Mouse (Mus musculus): ENCODE measurements at regions not wholly inside any gene's neighbourhood (a gene's known extent, or its start where the extent isn't known, plus 50 kb on each side); places are given as distances from the start of the nearest gene placed in this dataset.

GRCm38 (mm10) chr19:15230129-15230927 is 632.5 kb upstream of the Tle4 start:
- no peak for DNase-seq (ENCODE audit: low spot score in 2 of 2)

GRCm38 (mm10) chr19:15217387-15217786 is 619.5 kb upstream of the Tle4 start:
- DNase-seq (ENCODE audit: low spot score in 2 of 2), result no peak

GRCm38 (mm10) chr19:15214651-15215050 is 616.8 kb upstream of the Tle4 start:
- DNase-seq (ENCODE audit: low spot score in 2 of 2), result no peak

GRCm38 (mm10) chr19:15212881-15213280 is 615.0 kb upstream of the Tle4 start:
- DNase-seq (ENCODE audit: low spot score in 2 of 2), result no peak

- DNase-seq (ENCODE audit: low spot score in 2 of 2), result no peak
Measured at GRCm38 (mm10) chr19:15203039-15203438, 605.2 kb upstream of the Tle4 start.

- DNase-seq (ENCODE audit: low spot score in 2 of 2), result no peak
Measured at GRCm38 (mm10) chr19:15201262-15201661, 603.4 kb upstream of the Tle4 start.

GRCm38 (mm10) chr19:15200792-15201191 is 602.9 kb upstream of the Tle4 start:
- DNase-seq (ENCODE audit: low spot score in 2 of 2), result no peak

- no peak for DNase-seq (ENCODE audit: low spot score in 2 of 2)
Measured at GRCm38 (mm10) chr19:15200361-15200760, 602.5 kb upstream of the Tle4 start.

- no peak for DNase-seq (ENCODE audit: low spot score in 2 of 2)
Measured at GRCm38 (mm10) chr19:15199692-15200091, 601.8 kb upstream of the Tle4 start.

GRCm38 (mm10) chr19:15175221-15175620 is 577.4 kb upstream of the Tle4 start:
- no peak for DNase-seq (ENCODE audit: low spot score in 2 of 2)

- DNase-seq (ENCODE audit: low spot score in 2 of 2), result no peak
Measured at GRCm38 (mm10) chr19:15173301-15173700, 575.5 kb upstream of the Tle4 start.

- DNase-seq (ENCODE audit: low spot score in 2 of 2), result no peak
Measured at GRCm38 (mm10) chr19:15167184-15167583, 569.3 kb upstream of the Tle4 start.

- no peak for DNase-seq (ENCODE audit: low spot score in 2 of 2)
Measured at GRCm38 (mm10) chr19:15160641-15161040, 562.8 kb upstream of the Tle4 start.

GRCm38 (mm10) chr19:15158653-15159052 is 560.8 kb upstream of the Tle4 start:
- DNase-seq (ENCODE audit: low spot score in 2 of 2), result no peak

- DNase-seq (ENCODE audit: low spot score in 2 of 2), result no peak
Measured at GRCm38 (mm10) chr19:15158177-15158576, 560.3 kb upstream of the Tle4 start.

GRCm38 (mm10) chr19:15154693-15155092 is 556.8 kb upstream of the Tle4 start:
- no peak for DNase-seq (ENCODE audit: low spot score in 2 of 2)

GRCm38 (mm10) chr19:15146325-15146724 is 548.5 kb upstream of the Tle4 start:
- DNase-seq (ENCODE audit: low spot score in 2 of 2), result no peak

GRCm38 (mm10) chr19:15127122-15127521 is 529.3 kb upstream of the Tle4 start:
- DNase-seq (ENCODE audit: low spot score in 2 of 2), result no peak

GRCm38 (mm10) chr19:15108441-15109026 is 510.7 kb upstream of the Tle4 start:
- DNase-seq (ENCODE audit: low spot score in 2 of 2), result no peak

GRCm38 (mm10) chr19:15095054-15095453 is 497.2 kb upstream of the Tle4 start:
- DNase-seq (ENCODE audit: low spot score in 2 of 2), result no peak

GRCm38 (mm10) chr19:15093534-15093933 is 495.7 kb upstream of the Tle4 start:
- no peak for DNase-seq (ENCODE audit: low spot score in 2 of 2)

- no peak for DNase-seq (ENCODE audit: low spot score in 2 of 2)
Measured at GRCm38 (mm10) chr19:15080638-15081037, 482.8 kb upstream of the Tle4 start.

- no peak for DNase-seq (ENCODE audit: low spot score in 2 of 2)
Measured at GRCm38 (mm10) chr19:15057801-15058200, 459.9 kb upstream of the Tle4 start.

Data from spleen, postnatal 14 days (tissue).